15 mouse cellular contexts compared by ENCODE assay signal in the genomic region with DNA sequence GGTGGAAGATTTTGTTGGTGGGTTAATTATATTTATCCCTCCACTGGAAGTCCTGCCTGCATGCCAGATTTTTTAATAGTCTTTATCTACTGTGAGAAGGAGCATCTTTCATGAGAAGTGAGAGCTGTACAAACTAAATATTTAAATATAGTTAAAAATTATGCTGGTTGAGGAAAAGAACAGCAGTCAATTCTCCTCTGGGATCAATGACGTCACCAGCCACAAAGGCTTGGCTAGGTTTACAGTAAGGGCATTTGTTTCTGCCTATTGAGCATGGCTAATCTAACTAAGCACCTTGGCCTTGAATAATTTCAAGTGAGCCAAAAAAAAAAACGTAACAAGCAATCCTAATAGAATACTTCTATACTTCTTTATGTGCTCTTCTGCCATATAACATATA.
"Had no signal": no experiment of that assay in that cellular context is flagged by ENCODE, and none has a peak within 500 bp of the region (broad histone marks: within the 10 kb centered on the region; RNA-seq: fewer than 3 reads in every experiment).

No protein-coding gene starts in this region.

- ATAC-seq: liver, postnatal 0 days had no signal

- H3K4me3 ChIP-seq: left cerebral cortex, adult 2 months; limb, embryonic 12.5 days; liver, embryonic 13.5 days; lung, embryonic 15.5 days; megakaryocyte, embryonic 14.5 days; midbrain, embryonic 12.5 days; neural tube, embryonic 12.5 days had no signal

- H3K4me2 ChIP-seq: limb, embryonic 12.5 days; liver, embryonic 13.5 days; lung, embryonic 15.5 days; midbrain, embryonic 12.5 days; neural tube, embryonic 12.5 days had no signal

- DNase-seq: kidney, adult 18-20 months; kidney, postnatal 10 days; liver; liver, embryonic 13.5 days; liver, postnatal 0 days; lung, postnatal 14 days; right cerebral cortex, postnatal 25 days; thymus, postnatal 36 days had no signal

- H3K27me3 ChIP-seq: limb, embryonic 12.5 days; liver, embryonic 13.5 days; lung, embryonic 15.5 days; megakaryocyte, embryonic 14.5 days; midbrain, embryonic 12.5 days; neural tube, embryonic 12.5 days had no signal

- H3K9me3 ChIP-seq: limb, embryonic 12.5 days; liver, embryonic 13.5 days; lung, embryonic 15.5 days; midbrain, embryonic 12.5 days; neural tube, embryonic 12.5 days had no signal

- H3K36me3 ChIP-seq: limb, embryonic 12.5 days; liver, embryonic 13.5 days; lung, embryonic 15.5 days; midbrain, embryonic 12.5 days; neural tube, embryonic 12.5 days had no signal

- H3K4me1 ChIP-seq: limb, embryonic 12.5 days; liver, embryonic 13.5 days; lung, embryonic 15.5 days; megakaryocyte, embryonic 14.5 days; midbrain, embryonic 12.5 days; neural tube, embryonic 12.5 days had no signal

- H3K9ac ChIP-seq: limb, embryonic 12.5 days; liver, embryonic 13.5 days; liver, postnatal 0 days; lung, embryonic 15.5 days; midbrain, embryonic 12.5 days; neural tube, embryonic 12.5 days had no signal

- H3K27ac ChIP-seq: left cerebral cortex, adult 2 months; limb, embryonic 12.5 days; liver, embryonic 13.5 days; lung, embryonic 15.5 days; macrophage; midbrain, embryonic 12.5 days; neural tube, embryonic 12.5 days had no signal
